Mouse (Mus musculus): ENCODE data around the gene Cux1.

GRCm38 (mm10) chr5:136362473-136363230 is 204.6 kb downstream of the Cux1 start:
- TF ChIP-seq POLR2A (IDR thresholded peaks at IDR 0.05; ENCODE audit: borderline replicate concordance, low read depth, low read length), result no peak
- no peak for TF ChIP-seq CTCF (IDR thresholded peaks at IDR 0.05; ENCODE audit: low read depth, low read length)
